In genomic region chr6:118307481-118307880, GRCm38 (mm10) we compare ENCODE assay signal across 18 mouse cellular contexts.
"Had no signal": no experiment of that assay in that cellular context is flagged by ENCODE, and none has a peak within 500 bp of the region (broad histone marks: within the 10 kb centered on the region; RNA-seq: fewer than 3 reads in every experiment).

No protein-coding gene starts in this region.

- DNase-seq: lung, adult 18-20 months; lung, embryonic 14.5 days; lung, postnatal 10 days; lung, postnatal 4 days; right cerebral cortex, adult 18-20 months; right cerebral cortex, postnatal 25 days; right cerebral cortex, postnatal 4 days; spleen, adult 18-20 months; thymus, adult 18-20 months; thymus, postnatal 14 days; thymus, postnatal 36 days had no signal

- H3K4me3 ChIP-seq: midbrain, embryonic 10.5 days; midbrain, embryonic 13.5 days; myocyte; neural tube, embryonic 13.5 days; neural tube, embryonic 15.5 days had no signal

- H3K27ac ChIP-seq: liver, embryonic 14.5 days; midbrain, embryonic 10.5 days; midbrain, embryonic 13.5 days; neural tube, embryonic 13.5 days; neural tube, embryonic 15.5 days had no signal

- H3K27me3 ChIP-seq: midbrain, embryonic 13.5 days; neural tube, embryonic 13.5 days; neural tube, embryonic 15.5 days had no signal

- H3K9ac ChIP-seq: liver, embryonic 14.5 days; lung, embryonic 14.5 days; midbrain, embryonic 13.5 days; neural tube, embryonic 13.5 days; neural tube, embryonic 15.5 days had no signal

- ATAC-seq: midbrain, embryonic 13.5 days; midbrain, embryonic 16.5 days had no signal

- H3K36me3 ChIP-seq: midbrain, embryonic 10.5 days; midbrain, embryonic 13.5 days; neural tube, embryonic 13.5 days; neural tube, embryonic 15.5 days had no signal

- H3K4me2 ChIP-seq: lung, embryonic 14.5 days; midbrain, embryonic 13.5 days; neural tube, embryonic 13.5 days; neural tube, embryonic 15.5 days had no signal

- H3K9me3 ChIP-seq: midbrain, embryonic 10.5 days; midbrain, embryonic 13.5 days; neural tube, embryonic 13.5 days; neural tube, embryonic 15.5 days had no signal
